Mouse (Mus musculus): ENCODE measurements at regions not wholly inside any gene's neighbourhood (a gene's known extent, or its start where the extent isn't known, plus 50 kb on each side); places are given as distances from the start of the nearest gene placed in this dataset.

GRCm38 (mm10) chr12:107423923-107424322 lies 64.5 kb upstream of the 3110018I06Rik start:
- H3K9ac ChIP-seq (ENCODE audit: insufficient read depth, low read depth, low read length, poor library complexity, severe bottlenecking): no peak overlapping the region
- DNase-seq (ENCODE audit: low read depth, low spot score): no peak
- in situ Hi-C loops (cut with MboI; ENCODE audit: low sequenced_read_pairs in 2 of 2, unreplicated experiment in 2 of 2): no loop called here

DNA sequence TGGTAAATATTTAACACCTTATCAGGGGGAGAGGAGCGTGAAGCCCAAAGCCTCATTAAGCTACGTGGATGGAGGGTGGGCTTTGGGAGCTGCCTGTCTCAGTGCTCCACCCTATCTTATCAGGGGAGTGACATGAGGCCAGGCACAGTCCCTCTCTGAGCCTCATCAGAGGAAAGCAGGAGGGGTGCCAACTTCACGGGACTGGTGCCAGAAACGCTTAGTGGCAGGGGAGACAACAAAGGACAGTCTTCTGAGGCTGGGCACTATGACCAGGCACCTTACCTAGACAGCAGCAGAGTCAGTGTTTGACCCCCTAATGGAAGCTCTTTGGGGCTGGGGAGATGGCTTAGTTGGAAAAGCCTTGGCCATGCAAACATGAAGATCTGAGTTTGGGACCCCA lies 49.9 kb upstream of the 3110018I06Rik start:
- Histone ChIP-seq H3K9ac (ENCODE audit: insufficient read depth, low read depth, low read length, poor library complexity, severe bottlenecking) (no peak overlapping the region), H3K4me3 (ENCODE audit: insufficient read depth in 1 of 2, low read depth in 1 of 2, low read length in 2 of 2, poor library complexity in 1 of 2, severe bottlenecking in 1 of 2) (no peak overlapping the region), H3K4me1 (ENCODE audit: control insufficient read depth in 2 of 2, insufficient read depth in 2 of 2, low read length in 2 of 2, poor library complexity in 1 of 2) (no peaks in the 10 kb centered on the region), H3K27ac (ENCODE audit: insufficient read depth, low read depth, low read length, poor library complexity, severe bottlenecking) (no peak overlapping the region), H3K36me3 (ENCODE audit: control insufficient read depth, insufficient read depth, low read length, poor library complexity, severe bottlenecking) (no peaks in the 10 kb centered on the region), H3K9me3 (ENCODE audit: control insufficient read depth, insufficient read depth, low read depth, low read length) (no peaks in the 10 kb centered on the region)
- DNase-seq (ENCODE audit: low read depth, low spot score): no peak
- in situ Hi-C loops (cut with MboI; ENCODE audit: low sequenced_read_pairs in 2 of 2, unreplicated experiment in 2 of 2): no loop called here
- no peak for TF ChIP-seq MAFK (IDR thresholded peaks at IDR 0.05; ENCODE audit: insufficient read depth, low read depth, low read length)
- TF ChIP-seq ZC3H11A (IDR thresholded peaks at IDR 0.05; ENCODE audit: borderline replicate concordance, low read depth, low read length): no peak
- no peak for TF ChIP-seq CHD2 (IDR thresholded peaks at IDR 0.05; ENCODE audit: low read depth, low read length)
- no peak for TF ChIP-seq HCFC1 (IDR thresholded peaks at IDR 0.05; ENCODE audit: borderline replicate concordance, insufficient read depth, low read length)
- TF ChIP-seq ZNF384 (IDR thresholded peaks at IDR 0.05; ENCODE audit: low read depth, low read length): no peak

More at GRCm38 (mm10) chr12:107423923-107424322, 64.5 kb upstream of the 3110018I06Rik start:
- no peak overlapping the region for H3K27ac ChIP-seq (ENCODE audit: insufficient read depth, low read depth, low read length, poor library complexity, severe bottlenecking)
- H3K4me3 ChIP-seq (ENCODE audit: insufficient read depth in 1 of 2, low read depth in 1 of 2, low read length in 2 of 2, poor library complexity in 1 of 2, severe bottlenecking in 1 of 2): no peak overlapping the region
- no peaks in the 10 kb centered on the region for H3K9me3 ChIP-seq (ENCODE audit: control insufficient read depth, insufficient read depth, low read depth, low read length)
- no peaks in the 10 kb centered on the region for H3K4me1 ChIP-seq (ENCODE audit: control insufficient read depth in 2 of 2, insufficient read depth in 2 of 2, low read length in 2 of 2, poor library complexity in 1 of 2)
- TF ChIP-seq HCFC1 (IDR thresholded peaks at IDR 0.05; ENCODE audit: borderline replicate concordance, insufficient read depth, low read length) (no peak), MAFK (IDR thresholded peaks at IDR 0.05; ENCODE audit: insufficient read depth, low read depth, low read length) (no peak)
- H3K36me3 ChIP-seq (ENCODE audit: control insufficient read depth, insufficient read depth, low read length, poor library complexity, severe bottlenecking): no peaks in the 10 kb centered on the region

Data from ES-E14 (cell line).